Mouse (Mus musculus): ENCODE results near the gene Tln1.

The Tln1 gene

GRCm38 (mm10) chr4:43579256-43579655 lies 16.8 kb upstream of the Tln1 start:
- no peak for DNase-seq (ENCODE audit: extremely low read depth, low read depth, low spot score)

DNA sequence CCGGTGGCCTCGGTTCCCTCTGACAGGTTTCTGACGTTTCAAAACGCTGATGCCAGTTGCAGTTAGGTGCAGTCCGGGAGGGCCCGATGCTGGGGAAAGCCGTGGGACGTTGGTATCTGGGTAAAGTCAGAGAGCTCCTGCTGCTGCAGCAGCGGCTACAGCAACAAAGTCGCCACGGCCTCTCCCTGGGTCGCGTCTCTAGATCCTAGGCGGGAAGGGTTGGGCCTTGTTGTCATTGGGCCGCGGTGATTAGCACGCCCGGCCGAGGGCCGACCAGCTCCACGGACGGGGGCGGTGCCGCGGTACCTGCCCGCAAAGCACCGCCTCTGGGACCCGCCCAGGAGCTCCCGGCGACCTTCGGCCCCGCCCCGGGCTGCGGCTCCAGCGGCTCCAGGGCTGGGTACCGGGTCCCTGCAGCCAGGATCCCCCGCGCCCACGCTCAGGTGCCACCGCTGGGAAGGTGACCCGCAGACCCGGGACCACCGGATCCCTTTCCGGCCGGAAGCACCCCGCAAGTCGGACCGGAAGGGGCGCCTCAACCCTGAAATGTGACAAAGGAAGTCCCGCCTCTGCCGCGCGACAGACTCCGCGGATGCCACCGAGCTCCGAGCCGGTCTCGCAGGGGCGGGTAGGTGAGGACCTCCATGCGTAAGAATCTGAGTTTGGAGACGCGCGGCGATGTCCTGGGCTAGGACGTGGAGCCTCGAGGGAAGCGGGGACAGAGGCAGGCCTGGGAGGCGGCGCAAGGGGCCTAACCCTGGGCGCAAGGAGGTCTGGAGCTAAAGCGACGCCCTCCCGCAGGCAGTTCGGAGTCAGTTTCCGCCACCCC lies 16.1 kb upstream of the Tln1 start, which contains the start of the genes Rgp1 and Gba2:
Rgp1 (plus strand) TSS at position 340 of the 829 bp plus-strand sequence.
Gba2 (minus strand) TSS at position 498 of the 829 bp plus-strand sequence.
- DNase-seq (ENCODE audit: extremely low read depth, low read depth, low spot score), result no peak

DNA sequence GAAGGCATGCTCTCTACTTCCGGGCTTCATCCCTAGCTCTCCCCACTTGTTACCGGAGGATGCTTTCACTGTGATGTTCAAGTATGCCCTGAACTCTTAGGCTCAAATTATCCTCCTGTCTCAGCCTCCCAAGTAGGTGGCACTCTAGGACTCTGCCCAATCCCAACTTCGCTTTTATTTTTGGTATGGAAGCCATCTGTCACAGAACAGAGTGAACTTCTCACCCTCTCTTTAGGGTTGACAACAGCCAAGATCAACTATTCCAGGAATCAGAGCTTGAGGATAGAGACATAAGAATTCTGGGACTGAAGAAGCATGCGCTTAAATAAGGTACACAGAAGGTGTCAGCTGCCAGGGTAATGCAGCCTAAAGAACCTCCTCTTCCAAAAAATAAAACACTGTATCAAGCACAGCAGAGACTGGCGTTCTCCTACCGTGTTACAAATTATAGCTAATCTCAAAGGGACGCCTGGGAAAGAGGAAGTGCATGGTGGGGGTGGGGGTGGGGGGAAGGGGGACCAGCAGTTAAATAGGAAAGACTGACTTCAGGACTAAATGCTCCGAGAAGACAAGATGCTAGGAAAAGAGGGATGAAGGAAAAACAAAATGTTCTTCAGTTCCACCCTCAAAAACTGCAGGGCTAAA lies 14.9 kb upstream of the Tln1 start:
- DNase-seq (ENCODE audit: extremely low read depth, low read depth, low spot score), result no peak

GRCm38 (mm10) chr4:43575356-43575755 lies 12.9 kb upstream of the Tln1 start:
- no peak for DNase-seq (ENCODE audit: extremely low read depth, low read depth, low spot score)

- no peak for DNase-seq (ENCODE audit: extremely low read depth, low read depth, low spot score)
These were observed 11.1 kb upstream of the Tln1 start for GRCm38 (mm10) chr4:43573561-43573960.

DNA sequence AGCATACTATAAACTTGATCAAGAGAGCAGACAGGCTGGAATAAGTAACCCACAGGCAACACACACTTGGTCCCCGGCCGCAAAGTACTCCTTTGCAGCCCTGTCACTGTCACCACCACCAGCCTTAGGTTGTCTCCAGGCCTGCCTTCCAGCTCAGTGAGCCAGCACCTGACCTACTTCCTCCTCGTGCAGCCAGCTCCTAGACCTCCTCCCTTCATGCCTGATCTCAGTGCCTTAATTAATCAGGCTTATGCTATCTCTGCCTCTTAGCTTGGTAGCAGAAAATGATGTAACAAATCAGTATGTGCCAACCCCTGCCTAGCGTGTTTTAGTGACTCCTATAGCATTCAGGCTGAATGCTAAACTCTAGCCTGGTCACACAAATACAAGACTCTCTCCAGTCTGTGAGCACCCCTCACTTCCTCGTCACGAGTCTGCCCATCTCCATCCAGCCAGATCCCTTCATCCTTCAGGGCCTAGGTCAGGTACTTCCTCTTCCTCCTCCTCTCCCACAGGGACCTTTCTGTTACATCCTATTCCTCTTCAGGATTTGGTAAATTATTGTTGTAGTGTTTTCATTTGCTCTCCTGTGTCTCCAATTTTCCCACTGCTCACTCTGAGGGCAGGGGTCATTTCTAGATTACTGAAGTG lies 9.0 kb upstream of the Tln1 start:
- DNase-seq (ENCODE audit: extremely low read depth, low read depth, low spot score), result no peak

- no peak for DNase-seq (ENCODE audit: extremely low read depth, low read depth, low spot score)
These were observed 4.6 kb upstream of the Tln1 start for GRCm38 (mm10) chr4:43567140-43567539.

- no peak for DNase-seq (ENCODE audit: extremely low read depth, low read depth, low spot score)
These were observed 1.7 kb upstream of the Tln1 start for GRCm38 (mm10) chr4:43564231-43564630.

GRCm38 (mm10) chr4:43563601-43563875 lies 1.0 kb upstream of the Tln1 start:
- DNase-seq (ENCODE audit: extremely low read depth, low read depth, low spot score), result no peak

DNA sequence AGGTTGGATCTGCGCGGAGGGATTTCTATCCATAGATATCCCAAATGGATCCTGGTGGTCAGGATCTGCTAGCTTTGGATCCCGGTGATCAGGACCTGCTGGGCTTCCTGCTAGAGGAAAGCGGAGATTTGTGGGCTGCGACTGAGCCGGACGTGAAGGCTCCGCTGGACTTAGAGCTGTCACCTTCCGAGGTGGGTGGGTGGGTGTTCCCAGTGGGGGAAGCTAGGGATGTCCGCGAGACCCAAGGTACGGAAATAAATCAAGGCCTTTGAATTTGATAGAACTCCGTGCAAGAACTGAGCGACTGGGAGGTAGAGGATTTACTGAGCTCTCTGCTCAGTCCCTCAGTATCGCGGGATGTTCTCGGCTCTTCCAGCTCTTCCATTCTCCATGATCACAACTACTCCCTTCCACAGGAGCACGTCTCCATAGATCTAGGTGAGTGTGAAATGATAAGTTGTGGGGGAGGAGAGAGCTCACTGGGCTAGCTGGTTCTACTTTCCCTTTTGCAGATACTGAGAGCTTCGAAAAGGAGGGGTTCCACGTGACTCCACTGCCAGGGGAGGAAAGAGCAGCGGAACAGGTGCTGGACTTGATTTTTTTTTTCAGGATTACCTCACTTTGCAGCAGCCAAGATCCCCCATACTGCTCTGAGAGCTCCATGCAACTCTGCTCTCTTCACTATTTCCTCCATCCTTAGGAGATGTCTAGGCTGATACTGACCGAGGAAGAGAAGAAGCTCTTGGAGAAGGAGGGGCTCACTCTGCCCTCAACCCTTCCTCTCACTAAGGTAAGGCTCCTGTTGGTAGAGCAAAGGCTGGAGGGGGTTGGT lies 494 bp upstream of the Tln1 start:
- DNase-seq (ENCODE audit: extremely low read depth, low read depth, low spot score), result no peak

- no peak for DNase-seq (ENCODE audit: extremely low read depth, low read depth, low spot score)
These were observed 975 bp downstream of the Tln1 start for GRCm38 (mm10) chr4:43561436-43561996.

- no peak for DNase-seq (ENCODE audit: extremely low read depth, low read depth, low spot score)
These were observed 1.5 kb downstream of the Tln1 start for GRCm38 (mm10) chr4:43560976-43561375.

DNA sequence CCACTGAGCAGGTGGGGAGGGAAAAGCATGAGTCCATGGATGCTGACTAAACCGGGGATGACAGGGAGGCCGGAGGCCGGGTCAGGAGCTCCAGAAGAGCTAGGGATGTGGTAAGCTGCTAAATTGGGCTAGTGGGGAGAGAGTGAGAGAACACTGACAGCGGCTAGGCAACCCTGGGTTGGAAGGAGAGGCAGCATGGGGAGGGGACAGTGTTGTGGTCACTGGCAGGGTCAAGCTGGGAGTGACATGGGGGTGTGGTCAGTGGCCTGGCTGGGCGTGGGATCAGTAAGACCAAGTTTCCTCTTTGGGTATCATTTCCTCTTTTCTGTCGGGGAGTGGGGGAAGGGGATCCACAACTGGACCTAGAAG lies 2.3 kb downstream of the Tln1 start:
- DNase-seq (ENCODE audit: extremely low read depth, low read depth, low spot score), result no peak

- DNase-seq (ENCODE audit: extremely low read depth, low read depth, low spot score), result no peak
These were observed 2.8 kb downstream of the Tln1 start for GRCm38 (mm10) chr4:43559519-43560242.

GRCm38 (mm10) chr4:43558631-43559356 lies 3.7 kb downstream of the Tln1 start:
- DNase-seq (ENCODE audit: extremely low read depth, low read depth, low spot score), result no peak

DNA sequence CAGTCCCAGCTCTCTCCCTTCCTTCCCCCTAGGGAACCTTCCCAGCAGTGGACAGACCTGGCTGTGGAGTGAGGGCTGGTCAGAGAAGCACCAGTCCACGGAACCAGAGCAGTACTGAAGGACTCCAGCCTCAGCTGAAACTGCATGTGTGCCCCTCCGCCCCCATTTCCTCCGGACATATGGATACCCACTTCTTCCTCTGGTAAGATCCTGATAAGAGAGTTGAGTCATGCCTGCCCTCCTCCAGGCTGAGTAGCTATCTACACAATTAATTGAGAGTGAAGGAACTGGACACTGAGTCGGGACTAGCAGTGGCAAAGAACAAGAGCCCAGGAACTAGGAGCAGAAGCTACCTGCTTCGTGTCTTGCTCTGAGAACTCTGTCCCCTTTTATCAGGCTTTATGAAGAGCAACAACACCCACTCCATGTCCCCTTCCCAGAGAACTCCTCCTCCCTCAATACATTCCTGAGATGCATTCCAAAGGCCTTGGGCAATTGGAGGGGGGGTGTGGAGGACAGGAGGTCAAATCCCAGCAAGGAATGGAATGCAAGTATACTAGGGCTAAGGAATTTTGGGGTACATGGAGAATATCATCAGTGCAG lies 4.4 kb downstream of the Tln1 start:
- no peak for DNase-seq (ENCODE audit: extremely low read depth, low read depth, low spot score)

DNA sequence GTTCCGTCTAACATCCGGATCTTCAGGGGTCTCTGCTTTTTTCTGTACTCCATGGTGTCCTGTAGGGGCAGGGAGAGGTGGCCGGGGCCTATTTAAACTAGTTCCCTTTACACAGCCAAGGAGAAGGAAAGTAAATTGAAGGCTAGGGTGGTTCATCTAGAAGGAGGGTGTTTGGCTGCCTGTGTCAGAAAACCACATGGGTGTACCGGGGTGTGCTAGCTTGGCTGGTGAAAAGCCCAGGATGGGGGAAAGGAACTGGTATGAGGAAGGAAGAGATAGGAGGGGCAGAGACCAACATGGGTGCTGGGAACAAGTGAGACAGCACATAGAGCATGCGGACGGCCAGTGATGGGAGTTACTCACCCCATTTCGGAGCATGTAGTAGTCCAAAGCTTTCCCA lies 6.6 kb downstream of the Tln1 start:
- no peak for DNase-seq (ENCODE audit: extremely low read depth, low read depth, low spot score)

GRCm38 (mm10) chr4:43553891-43554290 lies 8.6 kb downstream of the Tln1 start:
- DNase-seq (ENCODE audit: extremely low read depth, low read depth, low spot score), result no peak

GRCm38 (mm10) chr4:43552437-43552836 lies 10.1 kb downstream of the Tln1 start:
- DNase-seq (ENCODE audit: extremely low read depth, low read depth, low spot score), result no peak

All from fat pad, adult 2 months (tissue).